Mouse (Mus musculus) erythroblast, embryonic 14.5 days (primary cell): ENCODE results near the gene Med25.

Source experiments
- GATA1 ChIP-seq: IDR thresholded peaks from 2 replicates; pipeline ENCODE4 v1.6.1; 2012; ENCODE audit warnings: low read length, inconsistent platforms, mixed read lengths
- TAL1 ChIP-seq: IDR thresholded peaks from 3 replicates; pipeline ENCODE4 v1.6.1; 2012; ENCODE audit warnings: low read length, inconsistent platforms, mixed read lengths

DNA sequence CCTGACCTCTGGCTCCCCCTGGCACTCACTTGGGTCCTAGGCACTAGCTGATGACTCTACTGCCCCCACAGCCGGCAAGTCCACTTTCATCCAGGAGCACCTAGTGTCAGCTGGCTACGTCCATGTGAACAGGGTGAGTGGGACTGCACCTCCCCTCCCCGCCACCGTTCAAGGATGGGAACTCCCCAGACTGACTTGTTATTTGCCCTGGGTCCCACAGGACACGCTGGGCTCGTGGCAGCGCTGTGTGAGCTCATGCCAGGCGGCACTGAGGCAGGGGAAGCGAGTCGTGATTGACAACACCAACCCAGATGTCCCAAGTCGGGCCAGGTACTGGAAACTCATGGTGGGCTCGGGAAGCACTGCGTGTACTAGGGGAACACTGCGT lies 31.1 kb downstream of the Med25 start:
- TF ChIP-seq TAL1 (no peak), GATA1 (no peak)
